Mouse (Mus musculus): ENCODE measurements at regions not wholly inside any gene's neighbourhood (a gene's known extent, or its start where the extent isn't known, plus 50 kb on each side); places are given as distances from the start of the nearest gene placed in this dataset.

GRCm38 (mm10) chr7:118042914-118043313 lies 73.1 kb downstream of the Rps15a start:
- peak; percentile 7 for DNase-seq (ENCODE audit: low spot score)

DNA sequence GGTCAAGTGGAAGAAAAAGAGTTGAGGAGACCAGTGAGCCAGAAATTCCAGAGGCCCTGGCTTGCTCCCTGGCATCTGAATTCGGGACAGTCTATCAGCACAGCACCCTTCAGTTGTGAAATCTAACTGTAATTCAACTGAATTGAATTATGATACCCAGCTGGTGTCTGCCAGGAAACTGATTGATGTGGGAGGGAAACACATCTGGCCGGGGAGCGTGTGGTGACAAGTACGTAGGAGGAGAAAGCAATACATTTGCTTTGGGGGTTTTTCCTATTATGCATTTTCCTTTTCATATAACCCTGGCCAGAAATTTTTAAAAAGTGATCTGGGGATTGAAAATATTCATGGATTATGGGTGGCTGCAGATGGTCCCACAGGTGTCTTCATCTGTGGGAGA lies 76.1 kb downstream of the Rps15a start:
- no peak for DNase-seq (ENCODE audit: low spot score)

DNA sequence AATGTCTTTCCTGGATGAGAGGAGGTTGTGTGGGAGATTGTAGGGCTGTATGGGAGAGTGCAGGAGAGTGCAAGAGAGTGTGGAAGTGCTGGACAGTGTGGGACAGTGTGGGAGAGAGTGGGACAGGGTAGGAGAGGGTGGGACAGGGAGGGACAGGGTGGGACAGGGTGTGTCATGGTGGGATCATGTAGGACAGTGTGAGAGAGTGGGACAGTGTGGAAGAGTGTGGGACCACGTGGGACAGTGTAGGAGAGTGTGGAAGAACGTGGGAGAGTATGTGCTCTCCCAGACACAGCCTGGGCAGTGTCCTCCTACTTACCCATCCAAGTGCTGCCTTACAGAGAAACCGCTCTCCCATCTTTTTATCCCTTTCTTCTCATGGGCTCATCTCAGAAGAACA lies 78.9 kb downstream of the Rps15a start:
- DNase-seq (ENCODE audit: low spot score) = no peak

DNA sequence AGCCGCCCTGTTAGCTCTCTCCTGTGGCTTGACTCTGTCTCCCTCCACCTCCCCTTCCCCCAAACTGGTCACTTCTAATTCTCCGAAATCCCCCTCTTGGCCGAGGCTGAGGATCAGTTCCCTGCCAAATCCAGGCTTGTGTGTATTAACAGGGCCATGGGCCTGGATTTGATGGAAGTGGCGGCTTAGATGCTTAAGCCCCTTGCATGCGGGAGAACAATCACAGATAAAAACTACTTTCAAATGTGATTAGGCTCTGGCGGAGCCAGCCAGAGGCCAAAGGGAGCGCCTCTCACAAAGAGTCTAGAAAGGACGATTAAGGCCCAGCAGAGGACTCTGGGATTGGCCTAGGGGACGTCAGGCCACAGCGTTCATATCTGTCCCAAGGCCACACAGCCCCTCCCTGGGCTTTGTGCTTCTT lies 89.9 kb downstream of the Rps15a start:
- DNase-seq (ENCODE audit: low spot score) = peak; percentile 35

DNA sequence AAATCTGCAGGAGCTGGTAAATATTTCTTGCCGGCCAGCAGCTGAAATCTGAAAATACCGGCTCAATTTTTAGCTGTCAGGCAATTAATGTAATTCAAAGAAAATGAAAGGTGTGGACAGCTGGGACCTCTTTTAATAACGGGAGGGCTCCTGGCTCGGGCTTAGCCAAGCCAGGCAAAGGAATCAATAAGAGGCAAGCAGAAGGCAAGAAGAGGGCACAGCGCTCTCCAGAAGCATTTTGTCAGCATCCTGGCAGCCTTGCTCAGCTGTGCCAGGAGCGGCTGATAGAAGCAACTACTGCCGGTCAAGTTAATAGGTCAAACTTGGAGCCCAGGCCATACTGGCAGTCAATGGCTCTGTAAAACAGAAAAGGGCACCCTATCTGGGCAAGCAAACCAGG lies 111.4 kb downstream of the Rps15a start:
- DNase-seq (ENCODE audit: low spot score) = no peak

- no peak for DNase-seq (ENCODE audit: low spot score)
Measured at GRCm38 (mm10) chr7:118001881-118002280, 114.1 kb downstream of the Rps15a start.

DNA sequence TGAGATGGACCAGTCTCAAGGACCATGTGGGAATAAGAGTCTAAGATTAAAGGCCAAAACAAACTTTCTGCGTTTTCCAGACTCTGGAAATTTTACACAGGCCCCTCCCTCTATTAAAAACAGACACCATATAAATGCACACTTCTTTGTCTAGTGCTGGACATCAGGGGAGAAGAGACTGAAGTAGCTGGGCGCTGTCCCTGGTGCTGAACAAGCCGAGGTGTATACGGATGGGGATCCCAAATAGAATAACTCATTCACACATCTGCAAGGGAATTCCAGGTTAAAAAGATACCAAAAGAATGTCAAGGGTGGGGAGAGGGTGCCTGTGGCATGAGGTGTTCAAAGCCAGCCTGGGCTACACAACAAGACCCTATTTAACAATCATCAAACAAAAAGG lies 114.9 kb downstream of the Rps15a start:
- peak; percentile 90 for DNase-seq (ENCODE audit: low spot score)

- no peak for DNase-seq (ENCODE audit: low spot score)
Measured at GRCm38 (mm10) chr7:117982177-117982576, 133.8 kb downstream of the Rps15a start.

DNA sequence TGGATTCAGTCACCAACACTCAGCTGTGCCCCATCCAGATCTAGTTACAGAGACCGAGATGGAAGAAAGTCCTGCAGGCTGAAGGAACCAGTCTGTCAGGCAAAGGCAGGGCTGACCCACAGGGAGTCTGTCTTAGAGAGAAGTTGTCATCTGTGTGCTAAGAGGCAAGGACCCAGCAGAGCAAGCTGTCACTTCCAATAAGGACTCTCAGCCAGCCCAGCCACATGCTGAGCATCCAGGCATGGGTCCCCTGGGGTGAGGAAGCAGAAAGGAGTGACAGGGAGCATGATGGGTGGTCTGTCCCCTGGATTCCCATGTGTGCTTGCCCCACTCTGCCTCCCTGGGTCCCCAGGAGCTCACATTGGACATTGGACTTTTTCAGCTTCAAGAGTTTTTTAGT lies 144.8 kb downstream of the Rps15a start:
- DNase-seq (ENCODE audit: low spot score) = no peak

DNA sequence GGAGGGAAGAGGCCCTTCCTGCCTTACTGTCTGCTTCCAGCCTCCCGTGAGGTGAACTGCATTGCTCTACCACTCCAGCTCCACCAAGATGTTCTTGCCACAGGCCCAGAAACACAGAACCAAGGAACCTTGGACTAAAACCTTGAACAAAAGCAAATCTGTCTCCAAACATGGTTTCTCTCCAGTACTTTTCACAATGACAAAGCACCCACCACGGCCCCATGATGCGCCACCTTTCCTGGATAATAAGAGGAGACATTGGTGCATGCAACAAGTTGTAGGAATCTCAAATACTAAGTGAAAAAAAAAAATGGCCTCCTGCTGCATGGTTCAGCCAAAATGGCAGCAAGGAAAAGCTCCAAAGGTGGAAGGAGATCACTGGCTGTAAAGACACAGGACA lies 172.6 kb downstream of the Rps15a start:
- DNase-seq (ENCODE audit: low spot score) = no peak

DNA sequence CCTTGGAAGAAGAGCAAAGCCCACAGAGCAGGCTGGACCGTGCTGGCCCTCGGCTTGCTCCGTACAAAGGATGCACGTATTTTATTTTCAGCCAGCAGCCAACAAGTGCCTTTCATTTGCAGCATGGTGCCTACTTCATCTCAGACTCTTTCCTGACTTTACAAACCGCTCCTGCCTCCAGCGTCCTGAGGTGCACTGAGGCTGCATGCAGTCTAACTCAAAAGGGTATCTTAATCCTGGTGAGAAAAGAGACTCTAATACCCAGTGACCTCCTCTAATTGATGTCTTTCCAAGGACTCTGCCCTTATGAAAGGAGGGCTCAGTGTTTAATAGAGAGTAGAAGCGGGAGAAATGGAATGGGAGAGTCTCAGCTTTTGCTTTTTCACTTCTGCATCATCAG lies 176.4 kb downstream of the Rps15a start:
- DNase-seq (ENCODE audit: low spot score) = no peak

GRCm38 (mm10) chr7:117934908-117935307 lies 181.1 kb downstream of the Rps15a start:
- DNase-seq (ENCODE audit: low spot score) = no peak

- no peak for DNase-seq (ENCODE audit: low spot score)
Measured at GRCm38 (mm10) chr7:117931234-117931895, 184.6 kb downstream of the Rps15a start.

DNA sequence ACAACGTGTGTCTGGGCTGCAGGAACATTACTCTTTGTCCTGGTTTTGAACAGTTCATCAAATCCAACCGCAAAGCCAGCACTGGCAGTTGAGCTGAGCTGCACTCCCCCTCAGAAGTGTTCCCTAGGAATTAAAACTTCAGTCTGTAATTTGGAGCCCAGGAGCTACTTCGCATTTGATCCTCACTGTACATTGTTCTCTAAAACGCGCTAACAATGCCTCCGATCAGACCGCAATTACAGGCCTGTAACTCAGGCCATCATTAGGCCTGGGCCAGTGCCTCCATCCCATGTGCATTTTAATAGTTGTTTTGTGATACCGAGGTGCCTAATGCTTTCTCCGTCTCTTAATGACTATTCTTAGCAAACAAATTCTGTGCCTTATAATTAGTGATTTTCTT lies 185.6 kb downstream of the Rps15a start:
- no peak for DNase-seq (ENCODE audit: low spot score)

DNA sequence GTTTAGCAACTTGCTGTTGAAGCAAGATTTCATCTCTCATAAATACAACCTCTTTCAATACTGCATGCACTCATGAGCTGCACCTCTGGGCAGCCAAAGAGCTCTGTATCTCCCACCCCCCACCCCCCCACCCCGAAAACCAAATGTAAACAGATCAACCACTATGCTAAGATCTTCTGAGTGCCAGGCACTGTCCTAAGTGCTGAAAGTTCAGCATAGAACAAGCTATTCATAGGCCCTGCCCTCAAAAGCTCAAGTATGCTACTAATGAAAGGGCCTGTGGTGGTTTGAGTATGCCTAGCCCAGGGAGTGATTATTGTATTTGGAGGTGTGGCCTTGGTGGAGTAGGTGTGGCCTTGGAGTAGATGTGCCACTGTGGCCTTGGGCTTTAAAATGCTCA lies 189.6 kb downstream of the Rps15a start:
- peak; percentile 56 for DNase-seq (ENCODE audit: low spot score)

DNA sequence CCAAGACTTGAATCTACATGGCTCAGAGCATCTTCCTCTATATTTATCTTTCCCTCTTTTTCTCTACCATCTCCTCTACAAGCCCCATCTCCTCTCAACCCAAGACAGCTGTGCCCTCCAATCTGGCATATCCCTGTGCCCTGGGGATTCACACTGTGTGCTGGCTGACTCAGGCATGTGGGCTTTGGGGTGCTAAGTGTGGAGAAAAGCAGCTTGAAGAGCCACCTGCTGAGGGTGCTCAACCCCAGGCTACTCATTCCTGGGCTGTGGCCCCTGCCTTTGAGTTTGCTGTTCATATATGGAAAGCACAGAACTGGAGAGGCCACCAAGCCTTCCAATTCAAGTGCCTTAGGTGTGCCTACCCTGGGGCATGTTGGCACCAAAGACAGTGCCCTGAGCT lies 193.7 kb downstream of the Rps15a start:
- DNase-seq (ENCODE audit: low spot score) = no peak

DNA sequence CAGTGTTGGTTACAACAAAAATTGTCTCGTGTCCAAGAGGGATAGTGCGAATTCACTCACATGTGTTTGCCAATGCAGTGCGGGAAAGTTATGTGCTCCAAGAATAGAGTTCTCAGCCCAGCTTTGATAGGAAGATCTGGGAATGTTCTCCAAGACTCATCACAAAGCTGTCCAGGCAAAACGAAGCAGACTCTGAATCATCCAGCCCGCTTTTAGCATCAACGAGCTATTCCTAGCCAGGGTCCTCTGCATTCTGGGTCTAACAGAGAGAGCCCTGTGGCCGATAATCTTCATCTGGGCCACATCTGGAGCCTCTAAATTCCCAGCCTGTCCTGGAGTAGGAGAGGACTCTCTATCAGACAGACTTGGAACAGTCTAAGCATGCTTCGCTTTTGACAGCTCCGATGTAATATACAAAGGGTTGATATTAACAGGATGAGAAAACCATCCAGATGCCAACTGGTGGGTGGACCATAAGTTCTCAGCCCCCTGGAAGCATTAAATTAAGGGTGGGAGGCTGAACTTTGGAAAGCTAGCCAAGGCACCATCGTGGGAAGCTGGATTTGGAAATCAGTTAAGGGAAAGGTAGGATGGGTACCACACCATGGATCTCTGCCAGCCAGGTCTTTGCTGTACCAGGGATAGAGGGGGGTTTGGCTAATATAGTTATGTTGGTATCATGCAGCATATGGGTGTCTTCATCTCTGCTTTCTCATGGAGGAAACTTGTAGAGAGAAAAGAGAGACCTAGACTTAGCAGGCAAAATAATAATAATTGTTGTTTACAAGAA lies 197.6 kb downstream of the Rps15a start:
- DNase-seq (ENCODE audit: low spot score) = no peak

DNA sequence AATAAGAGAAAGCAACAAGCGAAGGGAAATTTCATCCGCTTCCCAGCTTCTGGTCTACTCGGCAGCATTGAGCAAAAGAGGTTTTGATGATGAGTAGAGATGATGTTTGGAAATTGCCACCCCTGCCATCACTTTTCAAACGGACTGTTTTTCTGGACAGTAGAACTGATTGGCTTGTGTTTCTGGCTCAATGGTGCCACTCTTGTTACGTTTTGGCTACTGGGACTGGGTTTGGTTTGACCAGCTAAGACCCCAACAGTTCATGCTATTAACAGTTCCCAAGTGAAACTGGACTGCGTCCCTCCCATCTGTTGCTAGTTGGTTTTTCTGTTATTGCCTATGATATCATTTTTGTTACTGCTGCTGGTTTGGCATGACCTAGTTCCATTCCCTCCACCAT lies 199.1 kb downstream of the Rps15a start:
- no peak for DNase-seq (ENCODE audit: low spot score)

GRCm38 (mm10) chr7:117912453-117912852 lies 203.5 kb downstream of the Rps15a start:
- no peak for DNase-seq (ENCODE audit: low spot score)

GRCm38 (mm10) chr7:117911062-117911461 lies 204.9 kb downstream of the Rps15a start:
- no peak for DNase-seq (ENCODE audit: low spot score)

DNA sequence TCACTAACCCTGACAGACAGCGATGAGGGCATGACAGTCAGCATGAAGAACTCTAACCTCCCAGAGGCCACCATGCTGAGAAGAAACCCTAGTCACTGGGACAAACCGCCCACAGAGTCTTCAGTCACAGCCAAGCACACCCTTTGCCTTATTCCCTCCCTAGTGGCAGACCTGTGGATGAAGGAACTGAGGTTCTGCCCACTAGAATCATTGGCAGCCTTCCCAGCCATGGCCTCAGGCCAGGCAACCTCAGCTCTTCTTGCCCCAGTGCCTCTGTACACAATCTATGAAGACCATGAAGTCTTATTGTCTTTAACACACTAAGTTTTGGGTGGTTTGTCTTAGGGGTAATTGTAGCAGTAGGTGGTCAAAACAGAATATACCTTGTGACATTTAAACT lies 219.5 kb downstream of the Rps15a start:
- DNase-seq (ENCODE audit: low spot score) = no peak

DNA sequence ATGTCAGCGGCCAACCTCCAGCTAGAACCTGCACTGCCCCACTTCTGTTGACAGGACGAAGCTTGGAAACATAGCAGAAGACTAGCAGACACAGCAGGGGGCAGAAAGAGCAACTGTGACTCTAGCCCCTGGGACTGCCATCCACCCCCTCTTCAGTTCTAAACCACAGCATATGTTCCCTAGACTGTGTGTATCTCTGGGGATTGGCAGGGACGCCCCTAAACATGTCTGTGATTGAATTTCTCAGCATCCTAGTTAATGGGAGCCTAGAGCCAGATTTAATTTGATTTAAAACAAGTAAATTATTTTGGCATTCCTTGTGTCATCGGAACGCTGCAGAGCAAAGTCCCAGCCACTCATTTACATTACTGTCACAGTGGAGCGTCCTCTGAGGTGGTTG lies 228.7 kb downstream of the Rps15a start:
- no peak for DNase-seq (ENCODE audit: low spot score)

- DNase-seq (ENCODE audit: low spot score) = peak; percentile 88
Measured at GRCm38 (mm10) chr7:117882803-117883202, 233.2 kb downstream of the Rps15a start.

DNA sequence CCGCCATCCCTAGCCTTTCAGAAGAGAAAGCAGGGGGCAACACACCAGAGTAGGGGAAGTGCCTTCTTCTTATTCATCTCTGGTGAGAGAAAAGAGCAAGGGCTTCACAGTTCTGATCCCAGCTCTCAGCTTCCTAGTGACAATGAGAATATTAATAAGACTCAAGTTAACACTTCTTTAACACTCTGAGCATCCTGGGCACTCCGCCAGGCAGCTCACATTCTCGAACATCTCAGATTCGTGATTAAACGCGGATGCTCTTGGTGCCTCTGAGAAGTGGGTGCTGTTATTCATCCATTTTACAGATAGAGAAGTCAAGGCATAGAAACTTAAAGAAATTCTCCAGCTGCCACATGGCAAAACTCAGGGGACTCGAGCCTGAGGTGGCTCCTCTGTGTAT lies 237.1 kb downstream of the Rps15a start:
- no peak for DNase-seq (ENCODE audit: low spot score)
